Mouse (Mus musculus) testis, postnatal 14 days (tissue): ENCODE results near the gene Snrpf.
"Not testable (repeated sequence)": the region's sequence is repeated elsewhere in the genome, so short reads cannot be mapped to it uniquely, and the experiment has no call there.

ENCODE experiments used
- DNase-seq: peaks from one replicate; pipeline ENCODE4 v3.0.0; 2021; ENCODE audit warnings: low spot score

Gene Snrpf

DNA sequence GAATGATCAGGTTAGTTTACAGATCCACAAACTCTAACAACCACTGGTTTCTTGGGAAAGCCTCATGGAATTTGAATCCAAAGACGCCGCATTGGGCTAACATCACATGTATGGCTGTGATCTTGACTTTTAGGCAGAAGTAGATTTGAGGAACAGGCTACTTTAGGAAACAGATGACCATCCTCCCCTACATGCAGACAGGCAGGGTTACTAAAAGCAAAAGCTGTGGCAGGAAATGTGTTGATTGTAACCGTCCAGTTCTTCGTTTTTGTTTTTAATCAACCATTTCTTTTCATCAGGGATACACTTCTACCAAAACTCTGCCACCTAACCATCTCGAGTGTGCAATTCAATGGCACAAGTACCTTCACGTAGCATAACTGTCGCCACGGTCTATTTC lies 13.5 kb downstream of the Snrpf start:
- no peak for DNase-seq

DNA sequence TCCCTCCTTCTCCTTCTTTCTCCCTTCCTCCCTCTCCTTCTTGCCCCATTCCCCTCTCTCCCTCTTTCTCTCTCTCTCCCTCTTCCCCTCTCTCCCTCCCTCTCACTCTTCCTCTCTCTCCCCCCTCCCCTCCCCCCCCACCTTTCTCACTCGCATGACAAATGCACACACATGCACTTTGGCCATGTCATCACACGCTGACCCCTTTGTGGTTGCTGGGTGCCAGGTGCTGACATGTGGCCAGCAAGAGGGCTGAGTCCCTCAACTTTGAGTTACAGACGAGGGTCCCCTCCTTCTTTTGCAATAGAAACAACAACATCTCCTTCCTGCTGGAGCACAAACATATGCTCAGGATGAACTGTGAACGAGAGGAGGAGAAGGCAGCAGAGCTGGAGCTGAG lies 14.5 kb downstream of the Snrpf start:
- no peak for DNase-seq

DNA sequence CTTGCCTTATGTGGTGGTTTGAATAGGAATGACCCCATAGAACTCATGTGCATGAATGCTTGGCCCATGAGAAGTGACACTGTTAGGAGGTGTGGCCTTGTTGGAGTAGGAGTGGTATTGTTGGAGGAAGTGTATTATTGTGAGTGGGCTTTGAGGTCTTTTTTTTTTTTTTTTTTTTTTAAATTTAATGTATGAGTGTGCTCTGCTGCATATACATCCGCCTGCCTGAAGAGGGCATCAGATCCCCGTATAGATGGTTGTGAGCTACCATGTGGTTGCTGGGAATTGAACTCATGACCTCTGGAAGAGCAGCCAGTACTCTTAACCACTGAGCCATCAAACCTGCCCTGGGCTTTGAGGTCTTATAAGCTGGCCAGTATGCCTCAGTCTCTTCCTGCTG lies 17.3 kb downstream of the Snrpf start:
- no peak for DNase-seq

DNA sequence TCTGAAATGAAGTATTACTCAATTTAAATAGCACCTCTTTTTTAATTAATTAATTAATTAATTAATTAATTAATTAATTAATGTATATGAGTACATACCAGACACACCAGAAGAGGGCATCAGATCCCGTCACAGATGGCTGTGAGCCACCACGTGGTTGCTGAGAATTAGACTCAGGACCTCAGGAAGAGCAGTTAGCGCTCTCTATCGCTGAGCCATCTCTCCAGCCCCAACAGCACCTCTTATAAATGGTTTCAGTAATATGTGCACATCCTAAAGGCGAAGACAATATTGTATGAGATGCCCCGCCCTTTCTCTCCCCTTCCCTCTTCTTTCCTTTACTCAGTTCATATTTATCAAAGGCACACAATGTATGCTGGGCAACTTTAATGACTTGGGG lies 20.8 kb downstream of the Snrpf start:
- DNase-seq, result no peak

DNA sequence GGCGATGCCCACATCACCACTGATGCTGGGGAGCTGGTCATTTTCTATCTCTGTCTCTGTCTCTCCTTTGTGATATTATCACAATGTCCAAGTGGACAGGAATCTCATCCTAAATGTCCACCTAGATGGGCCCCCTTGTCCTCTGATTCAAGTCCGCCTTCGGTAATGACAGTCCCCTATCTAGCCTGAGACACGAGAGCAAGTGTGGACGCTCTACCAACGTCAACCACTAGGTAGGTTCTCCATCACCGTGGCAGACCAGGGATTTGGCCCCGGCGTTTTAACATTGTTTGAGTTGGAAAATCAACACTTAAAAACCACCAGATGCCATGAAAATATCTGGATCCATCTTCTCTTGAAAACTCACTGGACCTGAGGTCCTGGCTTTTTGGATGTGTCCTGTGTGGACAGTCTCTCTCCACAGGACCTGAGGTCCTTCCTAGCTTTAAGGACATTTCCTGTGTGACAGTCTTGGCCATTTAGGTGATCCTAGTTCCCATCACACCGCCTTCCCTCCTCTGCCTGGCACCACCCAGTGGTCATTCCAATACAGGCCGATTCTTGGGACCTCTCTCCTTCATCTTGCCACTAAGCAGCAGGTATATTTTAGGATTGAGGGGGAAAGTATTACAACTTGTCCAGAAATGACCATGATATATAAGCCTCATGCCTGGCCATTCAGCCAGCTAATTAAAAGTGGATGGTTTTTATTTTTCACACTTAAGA lies 21.5 kb downstream of the Snrpf start:
- DNase-seq, result no peak

DNA sequence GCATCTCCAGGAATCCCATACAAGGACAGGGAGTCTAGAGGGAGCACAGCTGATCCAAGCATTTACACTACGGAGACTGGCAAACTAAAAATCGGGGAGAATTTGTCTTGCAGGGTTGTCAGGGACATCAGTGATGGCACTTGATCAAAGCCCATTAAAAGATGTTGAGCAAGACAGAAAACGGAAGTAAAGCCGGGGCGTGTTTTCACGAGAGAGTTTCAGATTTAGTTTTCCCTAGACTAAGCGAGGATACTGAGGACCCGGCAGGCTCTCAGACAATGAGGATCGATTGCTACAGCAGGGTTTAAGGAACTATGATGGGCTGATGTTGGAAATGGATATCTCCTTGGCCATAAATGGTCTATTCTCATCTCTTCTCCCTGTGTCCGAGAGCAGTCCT lies 22.4 kb downstream of the Snrpf start:
- DNase-seq, result no peak

DNA sequence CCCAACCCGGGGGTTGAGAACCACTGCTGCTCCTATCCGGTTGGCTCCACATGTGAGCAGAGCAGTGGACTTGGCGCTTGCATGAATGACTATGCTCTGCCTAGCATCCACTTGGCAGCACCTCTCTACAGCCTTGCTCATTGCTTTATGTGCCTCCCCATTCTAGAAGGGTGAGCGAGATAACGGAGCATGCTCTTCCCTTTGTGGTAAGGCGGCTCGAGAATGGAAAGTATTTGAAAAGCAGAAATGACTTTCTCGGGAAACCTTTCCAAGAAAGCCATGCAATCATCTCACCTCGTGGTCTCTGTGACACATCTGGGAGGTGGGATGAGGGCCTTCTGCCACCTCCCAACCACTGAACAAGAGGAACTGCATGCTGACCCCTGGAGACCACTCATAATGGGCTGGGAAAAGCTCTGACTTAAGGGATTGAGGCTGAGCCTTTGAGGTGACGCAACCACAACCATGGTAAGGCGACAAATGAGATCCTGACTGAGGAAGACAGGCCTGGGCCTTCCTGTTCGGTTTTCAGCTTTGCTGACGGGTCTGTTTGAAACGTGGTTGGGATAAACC lies 24.9 kb downstream of the Snrpf start:
- DNase-seq, result no peak

DNA sequence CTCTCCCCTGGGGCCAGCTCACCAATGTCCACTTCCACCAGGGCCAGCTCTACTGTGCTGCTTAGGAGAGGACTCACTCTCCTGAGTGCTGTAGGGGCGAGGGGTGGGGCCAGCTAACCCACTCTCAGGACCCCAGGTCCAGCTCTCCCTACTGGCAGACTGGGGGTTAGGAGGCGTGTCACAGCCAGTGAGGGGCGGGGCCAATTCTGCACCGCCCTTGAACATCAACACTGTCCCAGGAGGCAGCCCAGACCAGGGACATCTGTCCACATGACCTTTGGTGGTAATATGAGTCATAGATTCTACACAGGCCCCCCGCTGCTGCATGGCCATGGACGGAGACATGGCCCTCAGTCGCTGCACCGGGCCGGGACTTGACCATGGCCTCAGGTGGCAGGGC lies 29.7 kb downstream of the Snrpf start:
- DNase-seq, result no peak

DNA sequence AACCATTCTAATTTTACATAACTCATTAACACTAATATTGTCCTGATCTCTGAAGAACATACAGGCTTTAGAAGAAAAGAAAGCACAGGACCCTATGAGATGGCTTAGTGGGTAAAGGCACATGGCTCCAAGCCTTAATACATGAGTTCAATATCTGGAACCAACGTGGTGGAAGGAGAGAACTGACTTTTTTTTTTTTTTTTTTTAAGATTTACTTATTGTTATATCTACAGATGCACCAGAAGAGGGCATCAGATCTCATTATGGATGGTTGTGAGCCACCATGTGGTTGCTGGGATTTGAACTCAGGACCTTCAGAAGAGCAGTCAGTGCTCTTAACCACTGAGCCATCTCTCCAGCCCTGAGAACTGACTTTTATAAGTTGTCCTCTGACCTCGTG lies 31.5 kb downstream of the Snrpf start:
- not testable (repeated sequence) for DNase-seq

DNA sequence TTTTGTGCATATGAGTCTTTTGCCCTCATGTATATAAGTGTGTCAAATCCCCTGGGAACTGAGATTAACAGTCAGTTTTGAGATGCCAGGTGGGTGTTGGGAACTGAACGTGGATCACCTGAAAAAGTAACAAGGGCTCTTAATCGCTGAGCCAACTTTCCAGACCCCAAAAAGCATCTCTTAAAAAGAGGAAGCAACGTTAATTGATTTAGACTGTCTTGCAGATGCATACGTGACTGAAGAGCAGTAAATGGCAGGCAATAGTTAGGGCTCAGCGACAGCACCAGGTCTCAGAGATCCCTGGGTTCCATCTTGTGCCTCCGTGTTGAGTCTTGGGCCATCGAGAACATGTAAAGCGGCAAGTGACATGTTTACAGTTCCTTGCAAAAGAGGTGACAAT lies 36.9 kb downstream of the Snrpf start:
- no peak for DNase-seq

DNA sequence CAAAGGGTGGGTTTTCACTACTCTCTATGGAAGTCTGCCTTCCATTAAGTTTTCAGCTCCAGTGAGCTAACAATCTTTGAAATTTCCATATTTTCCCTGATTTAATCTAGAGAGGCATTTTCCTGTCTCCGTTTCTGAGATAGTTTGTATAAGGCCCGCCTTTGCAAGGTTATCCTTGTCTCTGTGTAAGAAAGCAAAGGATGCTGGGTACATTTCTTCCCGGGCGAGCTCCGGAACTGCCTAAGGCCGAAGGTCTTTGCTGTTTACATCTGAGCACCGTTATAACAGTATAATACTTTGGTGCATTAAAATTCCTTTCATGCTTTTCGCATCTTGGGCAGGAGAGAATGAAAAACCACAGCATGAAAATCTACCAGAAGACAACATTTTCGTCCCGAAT lies 39.7 kb downstream of the Snrpf start:
- DNase-seq, result no peak

DNA sequence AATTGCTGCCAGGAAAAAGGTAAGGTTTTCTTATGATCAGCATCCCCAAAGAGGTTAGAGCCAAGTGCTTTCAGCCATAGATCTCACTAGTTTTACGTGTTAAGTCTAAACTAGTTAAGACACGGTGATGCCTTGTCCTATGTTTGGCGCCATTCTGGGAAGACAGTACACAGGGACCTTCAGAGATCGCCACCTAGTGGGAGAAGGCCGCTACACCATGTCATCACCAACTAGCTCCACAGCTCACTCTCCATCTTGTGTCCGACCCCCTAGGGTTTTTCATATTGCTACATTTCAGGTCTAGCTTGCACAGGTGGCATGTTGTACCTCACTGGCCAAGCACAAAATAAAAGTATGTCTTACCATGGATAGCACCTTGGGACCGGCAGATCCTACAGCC lies 40.5 kb downstream of the Snrpf start:
- DNase-seq, result peak; percentile 61

DNA sequence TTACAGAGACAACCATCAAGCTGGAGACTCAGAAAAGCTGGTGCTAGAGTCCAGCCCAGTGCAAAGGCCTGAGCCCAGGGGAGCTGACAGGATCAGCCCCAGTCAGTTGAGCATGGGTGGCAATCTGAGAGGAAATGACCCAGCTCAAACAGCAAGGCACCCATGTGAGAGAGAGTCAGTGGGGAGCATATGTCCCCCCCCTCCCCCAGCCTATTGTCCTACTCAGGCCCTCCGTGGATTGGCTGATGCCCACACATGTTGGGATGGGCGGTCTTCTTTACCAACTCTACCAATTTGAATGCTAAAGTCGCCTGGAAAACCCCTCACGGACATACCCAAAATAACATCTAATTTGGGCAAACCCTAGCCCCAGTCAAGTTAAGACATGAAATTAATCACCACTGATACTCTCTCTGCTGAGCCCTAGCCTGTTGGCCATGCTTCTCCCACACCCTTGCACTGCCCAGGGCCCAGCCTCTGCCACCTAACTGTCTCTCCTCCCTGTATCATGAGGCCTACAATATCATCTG lies 41.7 kb downstream of the Snrpf start:
- DNase-seq, result no peak

DNA sequence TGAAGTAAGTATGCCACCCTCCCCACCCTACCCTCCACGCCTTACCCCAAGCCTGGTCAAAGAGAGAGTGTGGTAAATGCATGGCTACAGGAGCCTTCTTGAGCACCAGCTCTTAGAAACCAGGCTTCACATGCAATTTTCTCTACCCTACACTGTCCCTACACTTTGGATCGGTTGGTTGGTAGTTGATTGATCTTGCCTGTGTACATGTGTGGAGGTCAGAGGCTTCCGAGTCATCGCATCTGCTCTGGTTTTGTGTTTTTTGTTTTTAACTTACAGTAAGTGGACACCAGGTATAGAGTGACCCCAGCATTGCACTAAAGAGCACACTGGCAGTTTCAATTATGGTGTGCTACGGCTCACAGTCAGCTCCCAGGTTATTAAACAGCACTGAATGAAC lies 45.3 kb downstream of the Snrpf start:
- DNase-seq, result no peak

DNA sequence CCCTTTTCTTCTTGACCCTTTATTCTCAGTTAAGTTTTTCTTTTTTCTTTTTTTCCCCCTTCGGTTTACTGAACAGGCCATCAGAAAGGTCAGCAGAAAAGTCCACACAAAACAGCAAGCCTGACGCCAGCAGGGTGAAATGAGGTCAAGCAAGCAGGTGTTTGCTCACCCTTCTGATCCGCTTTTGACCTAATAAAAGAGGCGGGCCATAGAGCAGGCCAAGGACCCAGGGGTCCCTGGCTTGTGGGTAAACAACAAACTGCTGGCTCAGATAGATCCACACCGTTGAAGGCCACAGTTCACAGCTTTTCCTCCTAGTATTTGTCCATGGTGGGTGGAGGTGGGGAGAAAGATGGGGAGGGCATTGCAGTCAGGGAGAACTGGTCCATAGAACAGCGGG lies 46.3 kb downstream of the Snrpf start:
- no peak for DNase-seq

DNA sequence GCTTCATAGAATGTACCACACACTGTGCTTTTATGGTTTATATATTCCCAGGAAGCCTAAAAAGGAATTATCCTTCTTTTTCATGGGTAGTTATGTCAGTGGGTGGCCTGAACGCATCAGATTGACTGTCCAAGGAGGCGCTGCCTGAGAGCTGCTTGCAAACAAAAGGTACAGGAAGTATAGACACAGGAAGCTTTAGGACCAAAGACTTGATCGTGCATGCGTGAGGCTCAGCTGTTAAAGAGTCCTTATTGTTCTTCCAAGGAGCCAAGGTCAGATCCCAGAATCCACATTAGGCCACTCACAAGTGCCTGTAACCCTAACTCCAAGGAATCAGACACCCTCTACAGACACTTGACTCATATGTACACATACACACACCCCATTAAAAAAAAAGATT lies 47.1 kb downstream of the Snrpf start:
- no peak for DNase-seq

DNA sequence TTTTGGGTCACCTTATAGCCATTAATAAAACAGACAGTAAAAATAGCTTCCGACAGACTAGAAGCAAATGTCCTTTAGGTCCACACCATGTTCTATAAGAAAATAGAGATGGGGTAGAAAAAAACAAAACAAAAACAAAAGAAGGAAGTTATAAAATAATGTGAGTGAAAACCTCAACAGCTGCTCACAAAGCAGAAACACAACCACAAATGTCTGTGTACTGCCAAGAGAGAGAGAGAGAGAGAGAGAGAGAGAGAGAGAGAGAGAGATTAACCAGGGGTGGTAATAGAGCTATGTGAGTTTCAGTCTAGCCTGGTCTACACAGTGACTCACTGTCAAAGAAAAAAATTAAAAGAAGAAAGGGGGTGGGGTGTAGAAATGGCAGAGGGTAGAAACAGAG lies 47.9 kb downstream of the Snrpf start:
- no peak for DNase-seq

DNA sequence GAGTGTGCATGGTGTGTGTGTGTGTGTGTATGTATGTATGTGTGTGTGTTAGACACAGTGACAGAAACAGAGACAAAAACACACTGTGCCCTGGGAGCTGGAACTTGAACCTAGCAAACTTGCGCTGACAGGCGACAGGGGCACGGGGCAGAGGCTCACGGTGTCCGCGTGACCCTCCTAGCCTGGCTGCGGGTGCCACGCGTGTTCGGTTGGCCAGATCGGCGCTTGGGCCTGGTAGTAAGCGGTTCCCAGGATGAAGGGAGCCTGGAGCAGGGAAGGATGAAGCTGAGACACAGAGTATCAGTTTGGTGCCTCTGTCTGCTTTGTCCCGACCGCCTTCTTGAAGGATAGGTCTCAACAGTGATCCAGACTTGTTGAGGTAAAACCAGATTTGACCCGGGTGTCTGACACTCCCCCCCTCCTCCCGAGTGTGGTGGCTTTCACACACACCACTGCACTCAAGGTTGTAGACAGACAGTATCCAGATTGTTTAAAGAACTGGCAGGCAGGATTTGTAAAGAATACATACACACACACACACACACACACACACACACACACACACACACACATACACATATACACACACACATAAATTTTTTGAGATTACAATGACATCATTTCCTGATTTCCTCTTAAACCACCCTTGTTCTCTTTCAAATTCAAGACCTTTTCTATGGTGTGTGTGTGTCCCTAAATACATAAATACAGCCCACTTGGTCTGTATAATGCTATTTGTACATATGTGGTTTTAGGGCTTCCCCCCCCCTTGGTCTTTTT lies 48.9 kb downstream of the Snrpf start, which contains the start of gene Ccdc38:
Gene Ccdc38 (plus strand): TSS at position 202 of the 780 bp plus-strand sequence.
- no peak for DNase-seq

DNA sequence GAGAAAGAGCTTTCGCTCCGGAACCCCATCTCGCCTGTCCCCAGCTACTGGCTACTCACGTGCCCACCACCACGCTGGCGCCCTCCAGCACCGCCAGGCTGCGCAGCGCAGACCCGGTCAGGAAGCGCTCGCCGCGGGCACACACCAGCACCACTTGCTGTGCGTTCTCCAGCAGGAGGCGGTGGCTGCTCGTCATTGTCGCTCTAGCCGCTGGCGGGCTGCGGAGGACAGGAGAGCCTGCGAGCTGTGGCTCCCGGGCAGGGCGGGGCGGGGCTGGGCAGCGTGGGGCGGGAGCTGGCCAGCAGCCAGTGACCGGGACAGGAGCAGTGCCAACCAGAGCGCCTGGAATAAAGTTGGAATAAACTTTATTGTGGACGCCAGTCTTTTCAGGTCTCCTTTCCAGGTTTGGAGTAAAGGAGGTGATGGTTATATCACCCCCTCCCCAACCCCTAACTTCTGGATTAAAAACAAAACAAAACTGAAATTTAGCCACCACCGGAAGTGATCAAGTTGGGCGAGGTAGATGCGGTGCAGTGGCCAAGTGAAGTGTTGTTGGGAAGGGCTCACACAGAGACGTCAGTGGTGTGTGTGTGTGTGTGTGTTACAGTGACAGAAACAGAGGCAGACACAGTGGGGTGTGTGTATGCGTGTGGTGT lies 49.6 kb downstream of the Snrpf start, which contains the start of gene Amdhd1:
Gene Amdhd1 (minus strand): TSS at position 259 of the 656 bp plus-strand sequence.
- peak; percentile 56 for DNase-seq

DNA sequence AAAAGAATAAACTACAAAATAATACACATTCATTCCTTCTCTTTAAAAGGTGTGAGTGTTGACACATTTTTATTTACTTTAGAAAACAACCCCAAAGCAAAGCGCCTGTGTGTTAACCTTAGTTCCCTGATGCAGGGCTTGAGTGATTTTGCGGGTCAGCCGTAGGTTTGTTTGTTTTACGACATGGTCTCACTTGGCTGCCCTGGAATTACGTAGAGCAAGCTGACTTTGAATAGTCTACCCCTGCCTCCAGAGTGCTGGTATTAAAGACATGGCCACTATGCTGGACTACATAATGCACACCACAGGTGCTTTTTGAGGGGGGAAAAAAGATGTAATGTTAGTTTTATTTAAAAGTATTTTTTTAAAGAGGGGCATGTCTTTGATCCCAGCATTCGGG lies 50.7 kb downstream of the Snrpf start:
- no peak for DNase-seq

DNA sequence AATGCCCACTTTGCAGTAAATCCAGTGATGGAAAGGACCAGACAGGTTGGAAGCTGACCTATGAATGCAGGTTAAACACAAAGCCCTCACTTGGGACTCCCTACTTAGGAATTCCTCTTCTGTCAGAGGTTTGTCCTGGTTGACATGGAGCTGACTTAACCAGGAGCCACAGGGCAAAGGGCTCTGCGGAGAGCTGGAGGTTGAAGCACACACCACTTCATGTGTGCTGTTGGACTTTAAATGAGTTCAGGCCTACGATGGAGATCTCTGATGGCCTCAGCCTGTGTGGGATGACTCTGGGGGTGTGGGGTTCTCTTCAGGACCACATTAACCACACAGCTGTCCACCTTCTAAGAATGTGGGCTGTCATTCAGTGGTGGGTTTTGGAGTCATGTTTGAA lies 51.2 kb downstream of the Snrpf start:
- DNase-seq, result no peak
